Mouse (Mus musculus): ENCODE data around the gene Pxdc1. TPM values are rescaled to one million over a fixed set of nuclear protein-coding genes. Genes with fewer than 3 reads are reported as not detected.

Gene Pxdc1
- polyA plus RNA-seq (2014; fragmentation: Nextera tagmentation; extraction: Ambion mirVana) = 3.5 and 4.7 TPM in 2 replicates

DNA sequence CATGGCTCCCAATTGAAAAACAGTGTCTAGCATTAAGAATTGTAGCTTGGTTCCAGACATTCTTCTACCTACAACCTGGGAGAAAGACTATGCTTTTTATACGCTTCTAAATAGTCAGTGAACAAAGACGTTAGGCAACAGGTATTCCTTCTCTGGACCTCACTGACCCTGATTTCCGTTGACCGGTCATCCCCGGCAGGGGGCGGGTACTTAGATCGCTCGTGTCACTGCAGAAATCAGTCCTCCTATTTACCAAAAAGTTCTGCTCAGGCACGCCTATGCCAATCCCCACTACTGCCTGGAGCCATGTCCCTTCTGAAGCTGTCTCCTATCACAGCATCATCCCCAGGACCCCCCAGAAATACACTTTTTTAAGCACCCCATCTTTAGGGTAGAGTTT lies at the start of gene Pxdc1:
Pxdc1 (minus strand) TSS at position 96 of the 400 bp plus-strand sequence.
- H3K4me2 ChIP-seq (replicated peaks; ENCODE audit: low read depth, low read length) = peak within 1 kb of the TSS; percentile 95
- peak within 1 kb of the TSS; percentile 67 for H3K9ac ChIP-seq (ENCODE audit: low read depth, low read length)
- peak; percentile 68 for DNase-seq (ENCODE audit: low spot score)
- H3K9me3 ChIP-seq (ENCODE audit: control insufficient read depth, low read length) = no peaks in the 10 kb centered on the region
- peaks cover 25% of the 10 kb centered on the region for H3K27me3 ChIP-seq (ENCODE audit: control insufficient read depth, insufficient read depth, low read length)
- ATAC-seq (ENCODE audit: low FRiP score) = no peak
- H3K27ac ChIP-seq (ENCODE audit: low read depth, low read length) = no peak within 1 kb of the TSS
- H3K36me3 ChIP-seq (ENCODE audit: control insufficient read depth, insufficient read depth, low read length) = no peaks in the 10 kb centered on the region
- H3K4me1 ChIP-seq (replicated peaks; ENCODE audit: control insufficient read depth, insufficient read depth, low read length) = peaks cover 4% of the 10 kb centered on the region; the same call in 1 of the 2 replicates
- peak within 1 kb of the TSS; percentile 48 for H3K4me3 ChIP-seq (ENCODE audit: low read depth, low read length)
- WGBS = under 1% methylated on average over 9 of the region's 9 CpGs

DNA sequence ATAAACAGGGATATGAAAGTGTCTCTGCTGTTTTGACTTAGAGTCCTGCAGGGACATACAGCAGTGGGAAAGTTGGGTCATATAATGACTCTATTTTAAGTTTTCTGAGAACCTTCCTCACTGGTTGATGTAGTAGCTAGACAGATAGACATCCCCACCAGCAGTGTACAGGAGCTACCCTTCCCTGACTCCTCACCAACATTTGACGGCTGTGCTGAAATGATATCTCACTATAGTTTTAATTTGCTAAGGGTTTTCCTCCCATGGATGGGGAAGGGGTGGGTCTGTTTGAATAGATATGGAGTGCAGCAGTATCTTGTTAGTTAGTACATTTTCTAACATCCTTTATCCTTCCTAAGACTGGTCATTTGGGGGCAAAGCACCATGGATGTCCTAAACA lies 47.3 kb upstream of the Pxdc1 start:
- Histone ChIP-seq H3K4me3 (ENCODE audit: low read depth, low read length) (no peak overlapping the region), H3K27ac (ENCODE audit: low read depth, low read length) (no peak overlapping the region), H3K4me1 (replicated peaks; ENCODE audit: control insufficient read depth, insufficient read depth, low read length) (no peaks in the 10 kb centered on the region), H3K27me3 (ENCODE audit: control insufficient read depth, insufficient read depth, low read length) (no peaks in the 10 kb centered on the region), H3K36me3 (ENCODE audit: control insufficient read depth, insufficient read depth, low read length) (no peaks in the 10 kb centered on the region), H3K4me2 (replicated peaks; ENCODE audit: low read depth, low read length) (no peak overlapping the region), H3K9me3 (ENCODE audit: control insufficient read depth, low read length) (no peaks in the 10 kb centered on the region), H3K9ac (ENCODE audit: low read depth, low read length) (no peak overlapping the region)
- ATAC-seq (ENCODE audit: low FRiP score) (no peak), DNase-seq (ENCODE audit: low spot score) (no peak)
- WGBS = 100% methylated on average over 1 of the region's 1 CpGs

GRCm38 (mm10) chr13:34700091-34700490 lies 46.8 kb upstream of the Pxdc1 start:
- H3K27ac ChIP-seq (ENCODE audit: low read depth, low read length) = no peak overlapping the region
- no peaks in the 10 kb centered on the region for H3K36me3 ChIP-seq (ENCODE audit: control insufficient read depth, insufficient read depth, low read length)
- ATAC-seq (ENCODE audit: low FRiP score) (no peak), DNase-seq (ENCODE audit: low spot score) (no peak)
- no peaks in the 10 kb centered on the region for H3K27me3 ChIP-seq (ENCODE audit: control insufficient read depth, insufficient read depth, low read length)
- no peak overlapping the region for H3K4me2 ChIP-seq (replicated peaks; ENCODE audit: low read depth, low read length)
- no peak overlapping the region for H3K9ac ChIP-seq (ENCODE audit: low read depth, low read length)
- WGBS = 79% methylated on average over 2 of the region's 2 CpGs
- H3K4me3 ChIP-seq (ENCODE audit: low read depth, low read length) = no peak overlapping the region
- H3K9me3 ChIP-seq (ENCODE audit: control insufficient read depth, low read length) = no peaks in the 10 kb centered on the region
- H3K4me1 ChIP-seq (replicated peaks; ENCODE audit: control insufficient read depth, insufficient read depth, low read length) = no peaks in the 10 kb centered on the region

DNA sequence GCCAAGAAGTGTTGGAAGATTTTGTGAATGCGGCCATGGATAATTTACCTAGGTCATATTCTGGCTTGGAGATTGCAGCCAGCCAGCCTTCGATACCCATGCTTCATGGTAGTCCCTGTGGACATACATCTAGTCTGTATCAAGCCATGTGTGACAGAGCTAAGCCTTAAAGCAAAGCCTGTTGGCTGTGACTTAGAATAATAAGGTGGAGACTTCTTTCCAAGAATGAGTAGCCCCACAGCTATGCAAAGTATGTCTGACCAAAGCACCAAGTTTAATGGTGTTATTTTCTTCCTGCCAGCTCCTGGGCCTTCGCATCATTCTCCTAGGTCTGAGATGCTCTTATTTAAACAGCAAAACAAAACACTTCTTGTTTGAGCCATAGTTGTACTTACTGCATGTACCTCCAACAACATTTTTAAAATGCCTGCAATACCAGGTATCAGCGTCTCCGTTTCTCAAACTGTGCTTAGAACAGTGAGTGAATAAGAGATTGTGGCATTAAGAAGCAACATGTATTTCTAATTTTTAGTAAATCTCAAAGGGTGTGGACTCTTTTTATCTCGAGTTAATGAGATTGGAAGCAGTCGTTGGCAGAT lies 43.5 kb upstream of the Pxdc1 start:
- DNase-seq (ENCODE audit: low spot score) (no peak), ATAC-seq (ENCODE audit: low FRiP score) (no peak)
- H3K27ac ChIP-seq (ENCODE audit: low read depth, low read length) = no peak overlapping the region
- no peaks in the 10 kb centered on the region for H3K4me1 ChIP-seq (replicated peaks; ENCODE audit: control insufficient read depth, insufficient read depth, low read length)
- H3K9ac ChIP-seq (ENCODE audit: low read depth, low read length) = no peak overlapping the region
- no peak overlapping the region for H3K4me2 ChIP-seq (replicated peaks; ENCODE audit: low read depth, low read length)
- H3K36me3 ChIP-seq (ENCODE audit: control insufficient read depth, insufficient read depth, low read length) = no peaks in the 10 kb centered on the region
- no peak overlapping the region for H3K4me3 ChIP-seq (ENCODE audit: low read depth, low read length)
- no peaks in the 10 kb centered on the region for H3K9me3 ChIP-seq (ENCODE audit: control insufficient read depth, low read length)
- WGBS = 86% methylated on average over 7 of the region's 7 CpGs
- H3K27me3 ChIP-seq (ENCODE audit: control insufficient read depth, insufficient read depth, low read length) = no peaks in the 10 kb centered on the region

DNA sequence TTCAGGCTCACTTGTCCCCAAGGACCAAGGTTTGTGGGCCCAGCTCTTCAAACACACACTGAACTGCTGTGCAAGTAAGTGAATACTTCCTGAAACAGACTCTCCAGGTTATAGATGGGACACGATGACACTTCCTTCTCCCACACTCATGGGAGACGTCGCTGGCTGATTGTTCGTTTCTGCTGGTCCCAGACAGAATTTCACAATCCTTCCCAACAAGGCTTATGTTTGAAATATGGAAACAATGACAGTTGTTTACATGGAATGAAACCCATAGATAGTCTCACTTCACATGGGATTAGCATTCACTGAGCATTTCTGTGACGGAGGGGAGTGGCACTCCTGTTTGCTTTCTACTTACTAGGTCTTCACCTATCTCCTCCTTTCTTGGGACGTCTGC lies 39.8 kb upstream of the Pxdc1 start:
- Histone ChIP-seq H3K4me2 (replicated peaks; ENCODE audit: low read depth, low read length) (no peak overlapping the region), H3K4me1 (replicated peaks; ENCODE audit: control insufficient read depth, insufficient read depth, low read length) (no peaks in the 10 kb centered on the region), H3K27ac (ENCODE audit: low read depth, low read length) (no peak overlapping the region), H3K4me3 (ENCODE audit: low read depth, low read length) (no peak overlapping the region), H3K27me3 (ENCODE audit: control insufficient read depth, insufficient read depth, low read length) (no peaks in the 10 kb centered on the region), H3K9ac (ENCODE audit: low read depth, low read length) (no peak overlapping the region), H3K9me3 (ENCODE audit: control insufficient read depth, low read length) (no peaks in the 10 kb centered on the region), H3K36me3 (ENCODE audit: control insufficient read depth, insufficient read depth, low read length) (no peaks in the 10 kb centered on the region)
- DNase-seq (ENCODE audit: low spot score) (no peak), ATAC-seq (ENCODE audit: low FRiP score) (no peak)
- WGBS = 85% methylated on average over 6 of the region's 6 CpGs

GRCm38 (mm10) chr13:34691049-34691448 lies 37.8 kb upstream of the Pxdc1 start:
- H3K36me3 ChIP-seq (ENCODE audit: control insufficient read depth, insufficient read depth, low read length) = no peaks in the 10 kb centered on the region
- no peaks in the 10 kb centered on the region for H3K27me3 ChIP-seq (ENCODE audit: control insufficient read depth, insufficient read depth, low read length)
- no peak overlapping the region for H3K27ac ChIP-seq (ENCODE audit: low read depth, low read length)
- H3K4me1 ChIP-seq (replicated peaks; ENCODE audit: control insufficient read depth, insufficient read depth, low read length) = no peaks in the 10 kb centered on the region
- H3K4me2 ChIP-seq (replicated peaks; ENCODE audit: low read depth, low read length) = no peak overlapping the region
- no peak overlapping the region for H3K4me3 ChIP-seq (ENCODE audit: low read depth, low read length)
- 86% methylated on average over 1 of the region's 1 CpGs for WGBS
- H3K9ac ChIP-seq (ENCODE audit: low read depth, low read length) = no peak overlapping the region
- H3K9me3 ChIP-seq (ENCODE audit: control insufficient read depth, low read length) = no peaks in the 10 kb centered on the region
- DNase-seq (ENCODE audit: low spot score) (no peak), ATAC-seq (ENCODE audit: low FRiP score) (no peak)

GRCm38 (mm10) chr13:34685008-34685765 lies 31.9 kb upstream of the Pxdc1 start:
- Histone ChIP-seq H3K36me3 (ENCODE audit: control insufficient read depth, insufficient read depth, low read length) (no peaks in the 10 kb centered on the region), H3K4me1 (replicated peaks; ENCODE audit: control insufficient read depth, insufficient read depth, low read length) (no peaks in the 10 kb centered on the region), H3K9me3 (ENCODE audit: control insufficient read depth, low read length) (no peaks in the 10 kb centered on the region), H3K4me3 (ENCODE audit: low read depth, low read length) (no peak overlapping the region), H3K4me2 (replicated peaks; ENCODE audit: low read depth, low read length) (no peak overlapping the region), H3K9ac (ENCODE audit: low read depth, low read length) (no peak overlapping the region), H3K27ac (ENCODE audit: low read depth, low read length) (no peak overlapping the region), H3K27me3 (ENCODE audit: control insufficient read depth, insufficient read depth, low read length) (no peaks in the 10 kb centered on the region)
- WGBS = 77% methylated on average over 7 of the region's 7 CpGs
- DNase-seq (ENCODE audit: low spot score) (no peak), ATAC-seq (ENCODE audit: low FRiP score) (no peak)

DNA sequence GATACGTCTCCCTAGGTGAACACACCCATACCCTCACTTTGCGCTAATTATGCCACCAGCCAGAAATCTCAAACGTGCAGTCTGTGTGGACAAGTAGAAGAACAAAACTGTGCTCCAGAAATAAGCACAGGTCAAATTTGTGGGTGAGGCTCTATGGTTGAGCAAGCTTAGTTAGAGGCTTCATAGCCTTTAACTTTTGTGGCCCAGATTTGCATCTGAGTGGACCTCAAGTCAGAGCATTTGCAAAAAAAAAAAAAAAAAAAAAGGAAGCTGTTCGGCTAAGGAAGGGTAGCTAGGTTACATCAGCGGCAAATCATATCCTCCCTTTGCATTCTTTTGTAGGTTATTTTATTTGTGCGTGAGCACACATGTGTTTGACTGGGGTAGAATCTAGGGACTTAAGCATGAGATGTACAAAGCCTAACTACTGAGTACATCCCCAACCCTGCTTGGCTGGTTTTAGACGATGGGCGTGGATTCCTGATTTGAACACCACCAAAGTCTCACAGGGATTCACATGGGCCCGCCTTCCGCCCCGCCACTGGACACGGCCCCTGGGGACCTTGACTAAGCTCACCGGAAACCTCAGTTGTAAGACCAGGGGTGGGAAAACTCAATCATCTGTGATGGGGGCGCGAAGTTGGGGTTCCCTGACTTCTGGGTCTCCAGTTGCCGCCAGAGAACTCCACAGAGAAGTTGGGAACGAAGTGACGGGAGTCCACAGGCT lies 30.6 kb upstream of the Pxdc1 start:
- Histone ChIP-seq H3K27me3 (ENCODE audit: control insufficient read depth, insufficient read depth, low read length) (no peaks in the 10 kb centered on the region), H3K36me3 (ENCODE audit: control insufficient read depth, insufficient read depth, low read length) (no peaks in the 10 kb centered on the region), H3K4me3 (ENCODE audit: low read depth, low read length) (no peak overlapping the region), H3K9ac (ENCODE audit: low read depth, low read length) (no peak overlapping the region), H3K9me3 (ENCODE audit: control insufficient read depth, low read length) (no peaks in the 10 kb centered on the region), H3K27ac (ENCODE audit: low read depth, low read length) (no peak overlapping the region), H3K4me2 (replicated peaks; ENCODE audit: low read depth, low read length) (no peak overlapping the region), H3K4me1 (replicated peaks; ENCODE audit: control insufficient read depth, insufficient read depth, low read length) (no peaks in the 10 kb centered on the region)
- no peak for ATAC-seq (ENCODE audit: low FRiP score)
- no peak for DNase-seq (ENCODE audit: low spot score)
- 93% methylated on average over 18 of the region's 18 CpGs for WGBS
